In the genomic region with DNA sequence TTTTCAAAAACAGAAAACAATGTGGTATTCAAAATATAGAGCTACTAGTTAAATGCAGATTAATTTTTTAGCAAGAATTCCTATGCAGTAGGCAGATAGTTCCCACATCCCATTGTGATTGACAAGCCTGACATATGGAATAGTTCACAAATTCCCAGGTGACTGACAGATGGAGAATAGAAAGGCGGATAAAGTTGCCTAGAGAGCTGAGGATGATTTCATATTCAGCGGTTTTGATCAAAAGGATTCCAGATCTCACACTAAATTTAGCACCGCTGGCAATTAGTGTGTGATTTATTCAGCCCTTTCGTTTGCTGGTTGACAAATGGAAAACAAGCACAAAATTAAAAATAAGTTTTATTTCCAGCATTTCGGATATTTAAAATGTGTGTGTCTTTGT, we compare ENCODE assay signal across 15 mouse cellular contexts.
"Had no signal": no experiment of that assay in that cellular context is flagged by ENCODE, and none has a peak within 500 bp of the region (broad histone marks: within the 10 kb centered on the region; RNA-seq: fewer than 3 reads in every experiment).

No protein-coding gene starts in this region.

- H3K27ac ChIP-seq: limb, embryonic 10.5 days; liver, embryonic 15.5 days; neural tube, embryonic 12.5 days had no signal

- H3K4me2 ChIP-seq: liver, embryonic 11.5 days; liver, embryonic 15.5 days; midbrain, embryonic 15.5 days; neural tube, embryonic 12.5 days had no signal

- H3K9me3 ChIP-seq: limb, embryonic 10.5 days; liver, embryonic 15.5 days; midbrain, embryonic 15.5 days; neural tube, embryonic 12.5 days had no signal

- ATAC-seq: lung, postnatal 0 days; midbrain, embryonic 15.5 days had no signal

- H3K4me1 ChIP-seq: limb, embryonic 10.5 days; liver, embryonic 15.5 days; neural tube, embryonic 12.5 days had no signal

- H3K27me3 ChIP-seq: liver, embryonic 15.5 days; midbrain, embryonic 15.5 days; neural tube, embryonic 12.5 days had no signal

- H3K9ac ChIP-seq: liver, embryonic 15.5 days; midbrain, embryonic 15.5 days; neural tube, embryonic 12.5 days had no signal

- DNase-seq: kidney, adult 18-20 months; kidney, postnatal 10 days; kidney, postnatal 4 days; lung, adult 2 months; lung, postnatal 36 days; right cerebral cortex, postnatal 4 days; spleen, adult 18-20 months; thymus, adult 2 months; thymus, postnatal 25 days had no signal

- H3K4me3 ChIP-seq: limb, embryonic 10.5 days; liver, embryonic 15.5 days; midbrain, embryonic 15.5 days; neural tube, embryonic 12.5 days had no signal

- H3K36me3 ChIP-seq: limb, embryonic 10.5 days; liver, embryonic 15.5 days; midbrain, embryonic 15.5 days; neural tube, embryonic 12.5 days had no signal
